Mouse (Mus musculus) heart, embryonic 13.5 days (tissue): ENCODE results near the gene Elp5. TPM values are rescaled to one million over a fixed set of nuclear protein-coding genes. Genes with fewer than 3 reads are reported as not detected.

Source experiments
- ATAC-seq: fragments of 200-750 bp; cut with Nextera tagmentation; 2 replicates; pipeline ENCODE4 v1.8.0; 2017; ENCODE audit warnings: moderate TSS enrichment; ENCODE audit not compliant: insufficient number of reproducible peaks, low FRiP score, low TSS enrichment; ENCODE audit errors: extremely low read depth
- H3K27ac ChIP-seq: fragments of 300-500 bp; sonication (generic); replicated peaks from 2 replicates; pipeline ENCODE4 v1.5.1; 2015; ENCODE audit warnings: moderate library complexity, mild to moderate bottlenecking, inconsistent platforms
- H3K27me3 ChIP-seq: fragments of 300-500 bp; sonication (generic); replicated peaks from 2 replicates; pipeline ENCODE4 v1.6.1; 2015; ENCODE audit warnings: mild to moderate bottlenecking, inconsistent platforms
- H3K36me3 ChIP-seq: fragments of 300-500 bp; sonication (generic); 2 replicates; pipeline ENCODE4 v1.6.1; 2015; ENCODE audit warnings: mild to moderate bottlenecking, inconsistent platforms
- H3K4me1 ChIP-seq: fragments of 300-500 bp; sonication (generic); 2 replicates; pipeline ENCODE4 v1.6.1; 2015; ENCODE audit warnings: inconsistent platforms
- H3K4me2 ChIP-seq: fragments of 300-500 bp; sonication (generic); 2 replicates; pipeline ENCODE4 v1.6.1; 2015; ENCODE audit warnings: inconsistent platforms, mild to moderate bottlenecking, moderate library complexity
- H3K4me3 ChIP-seq: fragments of 300-500 bp; sonication (generic); 2 replicates; pipeline ENCODE4 v1.5.1; 2015; ENCODE audit warnings: moderate library complexity, mild to moderate bottlenecking, inconsistent platforms
- H3K9ac ChIP-seq: fragments of 300-500 bp; sonication (generic); 2 replicates; pipeline ENCODE4 v1.6.1; 2015; ENCODE audit warnings: inconsistent platforms, mild to moderate bottlenecking, moderate library complexity
- H3K9me3 ChIP-seq: fragments of 300-500 bp; sonication (generic); 2 replicates; pipeline ENCODE4 v1.6.1; 2016; ENCODE audit warnings: inconsistent platforms
- WGBS: fragments of 180-500 bp; shearing (Covaris S2); methylation state at CpG from one replicate; pipeline ENCODE4 v1.1.7; 2015; ENCODE audit warnings: mixed read lengths; 5-methylcytosine and 5-hydroxymethylcytosine counted together
- polyA plus RNA-seq: library from polyadenylated mRNA; unstranded; fragments of >200 nt; fragmentation: Nextera tagmentation; extraction: Ambion mirVana; gene quantifications from 2 replicates; pipeline ENCODE4 v1.2.1, GENCODE M21; 2015

Elp5 gene
- polyA plus RNA-seq, 1 experiment from 2014 or later = 111 TPM

DNA sequence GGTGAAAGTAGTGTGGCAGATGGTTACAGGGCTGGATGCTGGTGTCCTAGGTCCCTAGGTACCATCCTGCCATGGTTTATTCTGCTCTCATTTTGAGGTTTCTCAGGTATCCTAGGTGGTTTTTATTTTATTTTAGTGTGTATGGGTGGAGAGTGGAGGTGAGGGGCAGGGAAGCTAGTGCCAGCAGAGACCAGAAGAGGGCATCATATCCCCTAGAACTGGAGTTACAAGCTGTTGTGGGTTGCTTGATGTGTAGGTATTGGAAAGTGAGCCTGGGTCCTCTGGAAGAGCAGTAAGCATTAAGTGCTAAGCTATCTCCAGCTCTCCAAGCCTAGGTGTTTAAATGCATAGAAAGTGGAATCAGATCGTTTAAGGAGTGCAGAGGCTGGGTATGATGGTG is 30.0 kb downstream of the Elp5 start:
- peaks cover 19% of the 10 kb centered on the region for H3K4me1 ChIP-seq
- peaks cover 30% of the 10 kb centered on the region for H3K27me3 ChIP-seq
- no peak overlapping the region for H3K9ac ChIP-seq
- no peak for ATAC-seq
- H3K4me2 ChIP-seq = no peak overlapping the region
- H3K36me3 ChIP-seq = no peaks in the 10 kb centered on the region
- 34% methylated on average over 1 of the region's 1 CpGs for WGBS
- H3K4me3 ChIP-seq = no peak overlapping the region
- no peak overlapping the region for H3K27ac ChIP-seq
- H3K9me3 ChIP-seq = no peaks in the 10 kb centered on the region

DNA sequence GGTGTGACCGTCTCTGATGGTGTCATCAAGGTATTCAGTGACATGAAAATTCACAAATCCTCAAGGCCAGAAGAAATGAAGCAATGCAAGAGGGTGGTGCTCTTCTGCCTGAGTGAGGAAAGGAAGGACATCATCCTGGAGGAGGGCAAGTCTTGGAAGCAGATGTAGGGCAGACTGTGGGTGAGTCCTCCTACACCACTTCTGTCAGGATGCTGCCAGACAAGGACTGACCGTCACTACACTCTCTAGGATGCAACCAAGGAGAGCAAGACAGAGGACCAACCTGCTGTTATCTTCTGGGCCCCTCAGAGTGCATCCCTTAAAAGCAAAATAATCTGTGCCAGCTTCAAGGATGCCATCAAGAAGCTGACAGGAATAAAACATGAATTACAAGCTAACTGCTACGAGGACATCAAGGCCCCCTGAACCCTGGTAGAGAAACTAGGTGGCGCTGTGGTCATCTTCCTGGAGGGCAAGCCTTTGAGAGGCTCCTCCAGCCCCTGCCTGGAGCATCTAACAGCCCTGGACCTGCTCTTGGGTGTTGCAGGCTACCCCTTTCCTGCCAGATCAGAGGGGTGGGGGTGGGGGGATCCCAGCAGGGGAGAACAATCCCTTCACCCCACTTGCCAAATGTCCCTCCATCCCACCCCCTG is 31.4 kb downstream of the Elp5 start:
- no peak overlapping the region for H3K27ac ChIP-seq
- no peak for ATAC-seq

GRCm38 (mm10) chr11:69948763-69949150 is 33.6 kb downstream of the Elp5 start:
- 0% methylated on average over 14 of the region's 14 CpGs for WGBS
- H3K36me3 ChIP-seq = peaks cover 23% of the 10 kb centered on the region
- ATAC-seq = peak; percentile 13; the same call in 1 of the 2 replicates
- peak overlapping the region; percentile 89 for H3K4me2 ChIP-seq
- H3K27me3 ChIP-seq = peaks cover 22% of the 10 kb centered on the region
- peak overlapping the region; percentile 95 for H3K27ac ChIP-seq
- H3K4me1 ChIP-seq = peaks cover 41% of the 10 kb centered on the region
- no peaks in the 10 kb centered on the region for H3K9me3 ChIP-seq
- H3K9ac ChIP-seq = peak overlapping the region; percentile 83
- peak overlapping the region; percentile 70 for H3K4me3 ChIP-seq

More for the DNA sequence above, 31.4 kb downstream of the Elp5 start:
- Histone ChIP-seq H3K4me1 (peaks cover 32% of the 10 kb centered on the region), H3K4me2 (no peak overlapping the region), H3K9ac (no peak overlapping the region), H3K27me3 (peaks cover 23% of the 10 kb centered on the region), H3K9me3 (no peaks in the 10 kb centered on the region), H3K36me3 (peaks cover 2% of the 10 kb centered on the region; the same call in 1 of the 2 replicates), H3K4me3 (no peak overlapping the region)
- WGBS = 36% methylated on average over 4 of the region's 4 CpGs

DNA sequence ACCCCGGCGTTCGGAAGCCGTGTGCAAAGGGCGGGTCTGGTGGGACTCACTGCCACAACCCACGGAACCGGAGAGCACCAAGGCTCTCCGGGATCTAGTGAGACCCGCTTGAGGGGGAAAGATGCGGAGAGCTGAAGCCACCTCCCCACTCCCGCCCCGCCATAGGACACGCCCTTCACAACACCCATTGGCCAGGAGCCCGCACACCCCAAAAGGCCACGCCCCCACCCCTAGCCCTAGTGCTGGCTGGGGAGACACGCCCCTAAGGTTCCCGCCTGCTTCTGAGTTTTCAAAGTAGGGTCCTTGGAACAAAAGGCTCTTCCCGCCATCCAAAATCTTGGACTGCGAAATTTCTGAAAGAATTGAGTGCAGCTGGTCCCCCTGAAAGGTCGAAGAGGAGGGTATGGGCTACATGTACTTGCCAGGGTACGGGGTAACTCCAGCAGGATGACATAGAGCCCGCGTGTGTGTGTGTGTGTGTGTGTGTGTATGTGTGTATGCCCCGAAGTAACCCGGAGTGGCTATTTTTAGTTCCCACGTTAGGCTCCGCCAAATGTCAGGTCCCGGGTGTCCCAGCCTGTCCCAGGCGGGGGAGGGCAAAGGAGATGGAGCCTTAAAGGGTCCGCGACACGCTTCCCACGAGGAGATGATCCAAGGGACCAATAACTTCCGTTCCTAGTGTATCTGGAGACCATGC is 34.1 kb downstream of the Elp5 start, which contains the start of gene Slc2a4:
Slc2a4 (minus strand) TSS at position 123 of the 697 bp plus-strand sequence.
- H3K9me3 ChIP-seq = no peaks in the 10 kb centered on the region
- H3K36me3 ChIP-seq = peaks cover 28% of the 10 kb centered on the region
- peak within 1 kb of the TSS; percentile 89 for H3K4me2 ChIP-seq
- peaks cover 36% of the 10 kb centered on the region for H3K4me1 ChIP-seq
- peak within 1 kb of the TSS; percentile 95 for H3K27ac ChIP-seq
- peak; percentile 91 for ATAC-seq
- H3K9ac ChIP-seq = peak within 1 kb of the TSS; percentile 83
- H3K27me3 ChIP-seq = peaks cover 23% of the 10 kb centered on the region
- WGBS = under 1% methylated on average over 34 of the region's 34 CpGs
- peak within 1 kb of the TSS; percentile 70 for H3K4me3 ChIP-seq

DNA sequence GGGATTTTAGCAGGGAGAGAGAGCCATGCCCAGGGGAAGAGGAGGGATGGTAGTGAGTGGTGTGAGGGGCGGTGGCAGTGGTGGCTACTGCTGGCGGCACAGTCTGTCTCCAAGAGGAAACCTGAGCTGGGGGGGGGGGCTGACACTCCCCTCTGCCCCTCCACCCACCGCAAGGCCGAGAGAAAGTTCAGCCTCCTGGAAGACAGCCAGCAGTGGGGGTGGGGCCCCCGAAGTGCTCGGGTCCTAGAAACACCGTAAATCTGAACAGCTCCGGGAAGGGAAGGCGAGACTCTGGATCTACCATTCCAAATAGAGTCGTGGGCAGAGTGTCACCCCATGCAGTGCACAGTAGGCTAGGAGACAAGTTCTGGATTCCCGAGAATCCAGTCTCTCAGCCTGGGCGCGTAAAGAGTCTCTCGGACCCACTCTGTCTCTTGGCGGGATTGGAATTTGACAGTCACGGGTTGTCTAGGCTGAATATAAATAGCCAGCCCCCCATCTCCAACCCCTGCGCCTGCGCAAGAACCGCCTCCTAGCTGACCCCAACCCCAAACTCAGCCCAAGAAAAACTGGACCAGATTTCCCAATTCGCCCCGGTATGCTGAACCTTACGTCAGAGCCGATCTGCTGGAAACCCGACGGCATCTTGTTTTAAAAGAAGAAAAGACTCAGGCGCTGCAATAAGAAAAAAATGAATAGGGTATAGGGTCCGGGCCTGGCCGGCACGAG is 34.8 kb downstream of the Elp5 start:
- peak; percentile 57; the same call in 1 of the 2 replicates for ATAC-seq
- 2% methylated on average over 29 of the region's 29 CpGs for WGBS
- Histone ChIP-seq H3K27me3 (peaks cover 31% of the 10 kb centered on the region), H3K36me3 (peaks cover 35% of the 10 kb centered on the region), H3K9me3 (no peaks in the 10 kb centered on the region), H3K4me1 (peaks cover 31% of the 10 kb centered on the region), H3K9ac (peak overlapping the region; percentile 83), H3K27ac (peak overlapping the region; percentile 95), H3K4me3 (peak overlapping the region; percentile 70), H3K4me2 (peak overlapping the region; percentile 89)

DNA sequence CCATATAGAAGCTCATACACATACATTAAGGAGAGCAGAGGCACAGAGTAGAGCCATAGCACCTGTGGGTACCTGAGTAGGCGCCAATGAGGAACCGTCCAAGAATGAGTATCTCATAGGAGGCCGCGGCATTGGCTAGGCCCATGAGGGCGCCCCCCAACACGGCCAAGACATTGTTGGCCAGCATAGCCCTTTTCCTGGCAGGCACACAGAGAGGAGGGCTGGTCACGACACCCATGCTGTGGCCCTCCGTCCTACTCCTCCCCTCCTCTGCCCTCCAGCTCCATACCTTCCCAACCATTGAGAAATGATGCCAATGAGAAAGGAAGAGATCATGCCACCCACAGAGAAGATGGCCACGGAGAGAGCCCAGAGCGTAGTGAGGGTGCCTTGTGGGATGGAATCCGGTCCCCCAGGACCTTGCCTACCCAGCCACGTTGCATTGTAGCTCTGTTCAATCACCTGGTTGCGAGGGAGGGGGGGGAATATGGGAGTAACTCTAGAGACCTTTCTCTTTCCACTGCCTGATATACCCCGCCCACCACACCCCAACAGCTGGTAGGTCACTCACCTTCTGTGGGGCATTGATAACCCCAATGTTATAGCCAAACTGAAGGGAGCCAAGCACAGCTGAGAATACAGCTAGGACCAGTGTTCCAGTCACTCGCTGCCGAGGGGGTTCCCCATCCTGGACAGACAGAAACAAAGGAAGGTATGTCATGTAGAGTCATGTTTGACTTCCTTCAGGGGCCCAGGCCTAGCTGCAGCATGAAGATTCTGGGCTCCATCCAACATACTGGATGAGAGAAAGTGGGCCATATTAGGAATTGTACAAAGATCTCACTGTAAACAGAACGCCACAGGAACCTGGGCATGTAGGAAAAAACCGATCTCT is 36.1 kb downstream of the Elp5 start:
- H3K4me1 ChIP-seq = peaks cover 31% of the 10 kb centered on the region
- WGBS = 81% methylated on average over 18 of the region's 18 CpGs
- peak overlapping the region; percentile 89 for H3K4me2 ChIP-seq
- peak overlapping the region; percentile 95 for H3K27ac ChIP-seq
- H3K4me3 ChIP-seq = peak overlapping the region; percentile 70
- H3K9me3 ChIP-seq = no peaks in the 10 kb centered on the region
- H3K9ac ChIP-seq = peak overlapping the region; percentile 83
- peaks cover 24% of the 10 kb centered on the region for H3K27me3 ChIP-seq
- peaks cover 45% of the 10 kb centered on the region for H3K36me3 ChIP-seq
- ATAC-seq = no peak

- no peak for ATAC-seq
Measured at GRCm38 (mm10) chr11:69945216-69945615, 37.1 kb downstream of the Elp5 start.

GRCm38 (mm10) chr11:69940962-69941361 is 41.4 kb downstream of the Elp5 start:
- Histone ChIP-seq H3K4me2 (no peak overlapping the region), H3K4me3 (no peak overlapping the region), H3K9me3 (no peaks in the 10 kb centered on the region), H3K9ac (no peak overlapping the region), H3K27me3 (peaks cover 60% of the 10 kb centered on the region), H3K27ac (no peak overlapping the region), H3K4me1 (peaks cover 31% of the 10 kb centered on the region), H3K36me3 (peaks cover 43% of the 10 kb centered on the region)
- 65% methylated on average over 4 of the region's 4 CpGs for WGBS
- no peak for ATAC-seq

More at GRCm38 (mm10) chr11:69945216-69945615, 37.1 kb downstream of the Elp5 start:
- H3K9me3 ChIP-seq = no peaks in the 10 kb centered on the region
- 68% methylated on average over 13 of the region's 13 CpGs for WGBS
- no peak overlapping the region for H3K9ac ChIP-seq
- H3K27ac ChIP-seq = no peak overlapping the region
- H3K4me1 ChIP-seq = peaks cover 31% of the 10 kb centered on the region
- peak overlapping the region; percentile 89; the same call in 1 of the 2 replicates for H3K4me2 ChIP-seq
- peaks cover 45% of the 10 kb centered on the region for H3K36me3 ChIP-seq
- no peak overlapping the region for H3K4me3 ChIP-seq
- H3K27me3 ChIP-seq = peaks cover 20% of the 10 kb centered on the region

DNA sequence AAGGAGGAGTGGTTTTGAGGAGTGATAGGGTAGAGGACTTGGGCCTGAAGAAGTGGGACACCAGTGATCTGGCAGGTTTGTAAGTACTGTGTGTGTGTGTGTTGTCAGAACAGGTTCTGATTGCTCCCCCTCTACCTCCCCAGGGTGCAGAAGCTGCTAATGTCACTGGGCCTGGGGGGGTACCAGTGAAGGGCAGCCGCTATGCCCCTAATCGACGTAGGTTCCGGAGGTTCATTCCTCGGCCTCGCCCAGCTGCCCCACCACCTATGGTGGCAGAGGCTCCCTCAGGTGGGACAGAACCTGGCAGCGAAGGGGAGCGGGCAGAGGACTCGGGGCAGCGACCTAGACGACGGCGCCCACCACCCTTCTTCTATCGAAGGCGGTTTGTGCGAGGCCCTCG is 42.6 kb downstream of the Elp5 start:
- H3K4me2 ChIP-seq = no peak overlapping the region
- H3K4me1 ChIP-seq = peaks cover 32% of the 10 kb centered on the region
- H3K4me3 ChIP-seq = no peak overlapping the region
- ATAC-seq = no peak
- H3K9ac ChIP-seq = 0 out of 2 replicates have a peak overlapping the region, but pooled peaks have one; percentile 14
- H3K36me3 ChIP-seq = peaks cover 32% of the 10 kb centered on the region
- no peaks in the 10 kb centered on the region for H3K9me3 ChIP-seq
- no peak overlapping the region for H3K27ac ChIP-seq
- 88% methylated on average over 17 of the region's 17 CpGs for WGBS
- H3K27me3 ChIP-seq = peaks cover 68% of the 10 kb centered on the region

- peaks cover 70% of the 10 kb centered on the region for H3K27me3 ChIP-seq
- peak overlapping the region; percentile 14; the same call in 1 of the 2 replicates for H3K9ac ChIP-seq
- peaks cover 37% of the 10 kb centered on the region for H3K4me1 ChIP-seq
- H3K36me3 ChIP-seq = peaks cover 26% of the 10 kb centered on the region
- ATAC-seq = no peak
- no peaks in the 10 kb centered on the region for H3K9me3 ChIP-seq
- no peak overlapping the region; the same call in 1 of the 2 replicates for H3K4me3 ChIP-seq
- H3K27ac ChIP-seq = no peak overlapping the region
- WGBS = 64% methylated on average over 5 of the region's 5 CpGs
- no peak overlapping the region for H3K4me2 ChIP-seq
Measured at GRCm38 (mm10) chr11:69939181-69939580, 43.1 kb downstream of the Elp5 start.
